Comparison of ENCODE assay signal across 19 mouse cellular contexts in the genomic region with DNA sequence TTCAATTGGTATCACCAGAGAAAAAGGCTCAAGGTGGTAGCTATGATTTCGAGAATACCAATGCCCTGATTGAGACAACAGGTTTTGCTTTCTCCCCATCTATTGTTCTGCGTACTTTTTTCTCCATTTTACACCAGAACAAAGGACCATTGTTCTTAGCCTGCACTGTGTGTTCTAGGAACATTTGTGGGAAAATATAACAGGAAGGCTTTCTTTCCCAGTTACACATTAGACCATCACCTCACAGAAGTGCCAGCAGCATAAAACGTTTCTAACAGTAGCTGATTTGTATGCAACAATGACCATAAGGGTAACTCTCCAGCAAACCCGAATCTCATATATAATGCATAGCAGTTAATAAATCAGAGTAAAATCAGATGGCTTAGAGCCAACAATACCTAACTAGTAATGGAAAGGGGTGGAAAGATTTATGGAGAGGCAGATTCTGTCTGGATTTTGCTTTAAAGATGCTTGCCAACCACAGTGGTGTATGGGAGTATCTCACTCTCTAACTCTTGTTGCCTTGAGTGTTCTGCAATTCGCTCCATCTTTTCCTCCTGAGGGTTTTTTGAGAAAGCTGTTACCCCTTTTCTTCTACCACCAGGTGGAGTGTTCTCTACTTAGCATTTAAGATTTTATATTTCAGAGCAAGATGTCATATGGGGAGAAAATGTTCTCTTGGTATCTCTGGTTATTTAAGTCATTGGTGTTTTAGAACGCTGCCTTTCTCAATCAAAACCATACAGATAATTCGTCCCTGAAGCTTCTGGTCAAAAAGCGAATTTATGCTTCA.
DNase-seq lines count a peak whose midpoint lies in the region; ATAC-seq and TF ChIP-seq lines count a peak whose summit lies in the region.
"Had no signal": no experiment of that assay in that cellular context is flagged by ENCODE, and none has a peak within 500 bp of the region (broad histone marks: within the 10 kb centered on the region; RNA-seq: fewer than 3 reads in every experiment).

No protein-coding gene starts in this region.

- H3K9me3 ChIP-seq in forebrain, embryonic 14.5 days (replicated peaks; ENCODE audit: control insufficient read depth, low read length) = no peaks in the 10 kb centered on the region
- H3K9me3 ChIP-seq in forebrain, embryonic 10.5 days = no peaks in the 10 kb centered on the region
- H3K9me3 ChIP-seq in limb, embryonic 11.5 days (ENCODE audit: control insufficient read depth, low read length) = no peaks in the 10 kb centered on the region
- H3K9me3 ChIP-seq: heart, embryonic 15.5 days; hindbrain, embryonic 12.5 days; midbrain, embryonic 12.5 days; neural tube, embryonic 12.5 days had no signal

- peak; percentile 65 for TF ChIP-seq CTCF in layer of hippocampus, adult 2 months (conservative IDR thresholded peaks at IDR 0.05)

- no peak overlapping the region for H3K4me3 ChIP-seq in forebrain, embryonic 14.5 days (ENCODE audit: low read depth, low read length)
- no peak overlapping the region for H3K4me3 ChIP-seq in forebrain, embryonic 10.5 days
- H3K4me3 ChIP-seq in layer of hippocampus, adult 2 months = no peak overlapping the region
- no peak overlapping the region for H3K4me3 ChIP-seq in limb, embryonic 11.5 days (ENCODE audit: low read depth, low read length)
- H3K4me3 ChIP-seq: heart, embryonic 15.5 days; hindbrain, embryonic 12.5 days; midbrain, embryonic 12.5 days; neural tube, embryonic 12.5 days had no signal

- H3K36me3 ChIP-seq in forebrain, embryonic 14.5 days (ENCODE audit: control insufficient read depth, insufficient read depth, low read length) = no peaks in the 10 kb centered on the region
- H3K36me3 ChIP-seq in forebrain, embryonic 10.5 days (replicated peaks) = no peaks in the 10 kb centered on the region
- H3K36me3 ChIP-seq in limb, embryonic 11.5 days (ENCODE audit: control insufficient read depth, insufficient read depth, low read length) = no peaks in the 10 kb centered on the region
- H3K36me3 ChIP-seq: heart, embryonic 15.5 days; hindbrain, embryonic 12.5 days; midbrain, embryonic 12.5 days; neural tube, embryonic 12.5 days had no signal

- DNase-seq in forebrain, embryonic 14.5 days (ENCODE audit: low spot score) = peak; percentile 37
- DNase-seq in forebrain, embryonic 10.5 days (ENCODE audit: extremely low spot score, low spot score) = no peak
- DNase-seq in layer of hippocampus, adult 2 months (ENCODE audit: low spot score in 2 of 2) = no peak
- DNase-seq in layer of hippocampus, adult 9-10 months (ENCODE audit: low spot score) = no peak
- peak; percentile 2 for DNase-seq in ES-CJ7 (ENCODE audit: low read depth, low spot score)
- no peak for DNase-seq in limb, embryonic 11.5 days (ENCODE audit: low spot score)
- no peak for DNase-seq in frontal cortex, postnatal 25 days (ENCODE audit: low spot score in 2 of 2)
- no peak for DNase-seq in adrenal gland, postnatal 10 days
- DNase-seq: adrenal gland, adult 8-10 months; B cell, adult 2 months; cerebellum, postnatal 25 days; kidney, postnatal 14 days; liver; spleen, adult 18-20 months; thymus, postnatal 36 days had no signal

- no peak for ATAC-seq in forebrain, embryonic 14.5 days
- ATAC-seq in limb, embryonic 11.5 days (ENCODE audit: insufficient number of reproducible peaks, low FRiP score, low TSS enrichment, low read depth) = peak; percentile 63; the same call in 1 of the 2 replicates

- no peak overlapping the region for H3K9ac ChIP-seq in forebrain, embryonic 14.5 days (ENCODE audit: low read length)
- no peak overlapping the region for H3K9ac ChIP-seq in limb, embryonic 11.5 days (ENCODE audit: low read length)
- H3K9ac ChIP-seq: heart, embryonic 15.5 days; hindbrain, embryonic 12.5 days; midbrain, embryonic 12.5 days; neural tube, embryonic 12.5 days had no signal

- H3K4me1 ChIP-seq in forebrain, embryonic 14.5 days (ENCODE audit: control insufficient read depth, insufficient read depth, low read length) = no peaks in the 10 kb centered on the region
- H3K4me1 ChIP-seq in forebrain, embryonic 10.5 days = peaks cover 5% of the 10 kb centered on the region; the same call in 1 of the 2 replicates
- no peaks in the 10 kb centered on the region for H3K4me1 ChIP-seq in limb, embryonic 11.5 days (ENCODE audit: control insufficient read depth, insufficient read depth, low read length)
- H3K4me1 ChIP-seq: heart, embryonic 15.5 days; hindbrain, embryonic 12.5 days; midbrain, embryonic 12.5 days; neural tube, embryonic 12.5 days had no signal

- no peak overlapping the region for H3K27ac ChIP-seq in forebrain, embryonic 14.5 days (ENCODE audit: low read depth, low read length)
- no peak overlapping the region for H3K27ac ChIP-seq in forebrain, embryonic 10.5 days
- no peak overlapping the region for H3K27ac ChIP-seq in layer of hippocampus, adult 2 months
- H3K27ac ChIP-seq in limb, embryonic 11.5 days (replicated peaks; ENCODE audit: low read depth, low read length) = no peak overlapping the region
- H3K27ac ChIP-seq: heart, embryonic 15.5 days; hindbrain, embryonic 12.5 days; midbrain, embryonic 12.5 days; neural tube, embryonic 12.5 days had no signal

- no peaks in the 10 kb centered on the region for H3K27me3 ChIP-seq in forebrain, embryonic 14.5 days (replicated peaks; ENCODE audit: control insufficient read depth, insufficient read depth, low read length)
- H3K27me3 ChIP-seq in forebrain, embryonic 10.5 days (ENCODE audit: poor library complexity, severe bottlenecking) = 0 out of 2 replicates have a peak, but pooled peaks cover 4% of the 10 kb centered on the region
- no peaks in the 10 kb centered on the region for H3K27me3 ChIP-seq in limb, embryonic 11.5 days (ENCODE audit: control insufficient read depth, insufficient read depth, low read length)
- H3K27me3 ChIP-seq: neural tube, embryonic 12.5 days had no signal

- no peak overlapping the region for H3K4me2 ChIP-seq in forebrain, embryonic 14.5 days (ENCODE audit: low read length)
- no peak overlapping the region for H3K4me2 ChIP-seq in limb, embryonic 11.5 days (ENCODE audit: low read depth, severe bottlenecking)
- H3K4me2 ChIP-seq: heart, embryonic 15.5 days; hindbrain, embryonic 12.5 days; midbrain, embryonic 12.5 days; neural tube, embryonic 12.5 days had no signal

- WGBS in forebrain, embryonic 14.5 days = 57% methylated on average over 8 of the region's 8 CpGs
- 69% methylated on average over 8 of the region's 8 CpGs for WGBS in forebrain, embryonic 10.5 days
- 51% methylated on average over 8 of the region's 8 CpGs for WGBS in limb, embryonic 11.5 days

Comparison
In these comparisons a context has a peak if more than half of its experiments do, and no peak if none do; other contexts are left out.
1. DNase-seq: peak in forebrain, embryonic 14.5 days (single experiment) and ES-CJ7 (single experiment); none in forebrain, embryonic 10.5 days (single experiment), layer of hippocampus, adult 2 months (0 of 2), layer of hippocampus, adult 9-10 months (single experiment), limb, embryonic 11.5 days (single experiment), frontal cortex, postnatal 25 days (0 of 2) and adrenal gland, postnatal 10 days (single experiment).